Mouse (Mus musculus): ENCODE measurements around the gene Usp35. TPM values are rescaled to one million over a fixed set of nuclear protein-coding genes. Genes with fewer than 3 reads are reported as not detected.

Gene Usp35
- total and polyA plus RNA-seq, 2 experiments from 2014 or later = 0.30 to 5.6 TPM

DNA sequence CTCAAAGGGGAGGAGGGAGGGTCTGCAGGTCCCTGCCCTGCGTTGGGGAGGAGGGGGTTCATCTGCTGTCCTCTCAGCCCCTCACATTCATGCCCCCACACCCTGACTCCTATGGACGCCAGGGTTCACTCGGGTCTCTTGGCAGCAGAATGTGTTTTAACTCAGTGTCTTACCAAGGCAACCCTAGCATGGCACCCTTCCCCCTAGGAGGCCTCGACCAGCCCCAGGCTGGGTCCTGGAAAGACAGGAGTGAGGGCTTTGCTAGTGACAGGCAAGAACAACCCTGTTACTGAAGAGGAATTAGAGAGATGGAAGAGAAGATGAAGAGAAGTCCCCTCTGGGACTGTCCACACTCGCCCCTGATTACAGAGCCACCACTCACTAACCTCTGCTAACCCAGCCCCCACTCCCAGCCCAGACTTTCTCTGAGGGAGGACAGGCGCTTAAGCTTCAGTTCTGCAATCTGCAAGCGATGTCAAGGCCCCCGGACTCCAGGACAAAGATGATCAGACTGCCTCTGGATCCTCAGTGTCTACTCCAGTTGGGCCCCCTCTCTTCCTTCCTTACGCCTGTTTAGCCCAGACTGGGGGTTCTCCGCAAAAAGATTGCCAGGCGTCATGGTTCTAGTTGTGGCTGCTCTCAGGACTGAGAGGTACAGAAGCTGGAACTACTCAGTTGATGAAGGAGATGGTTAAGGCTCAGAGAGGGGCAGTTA, 732 bp downstream of the Usp35 start:
- Histone ChIP-seq H3K9ac (replicated peaks; ENCODE audit: low read depth, low read length) (0 out of 2 replicates have a peak overlapping the region, but pooled peaks have one; percentile 44), H3K27me3 (ENCODE audit: control insufficient read depth, insufficient read depth, low read length) (peaks cover 12% of the 10 kb centered on the region), H3K9me3 (replicated peaks; ENCODE audit: control insufficient read depth, low read length) (no peaks in the 10 kb centered on the region), H3K4me1 (ENCODE audit: control insufficient read depth, insufficient read depth) (peaks cover 11% of the 10 kb centered on the region), H3K27ac (ENCODE audit: low read depth) (no peak overlapping the region), H3K4me2 (ENCODE audit: low read depth, low read length) (peak overlapping the region; percentile 87), H3K36me3 (replicated peaks; ENCODE audit: control insufficient read depth, insufficient read depth, low read length) (no peaks in the 10 kb centered on the region), H3K4me3 (ENCODE audit: low read depth, low read length) (peak overlapping the region; percentile 64)
- WGBS = 50% methylated on average over 11 of the region's 11 CpGs
- DNase-seq (ENCODE audit: low spot score) (no peak), ATAC-seq (ENCODE audit: insufficient read depth, low read depth) (no peak)
- TF ChIP-seq CTCF (IDR thresholded peaks at IDR 0.05; ENCODE audit: low read depth) (no peak), EP300 (IDR thresholded peaks at IDR 0.05; ENCODE audit: low read depth) (no peak)

DNA sequence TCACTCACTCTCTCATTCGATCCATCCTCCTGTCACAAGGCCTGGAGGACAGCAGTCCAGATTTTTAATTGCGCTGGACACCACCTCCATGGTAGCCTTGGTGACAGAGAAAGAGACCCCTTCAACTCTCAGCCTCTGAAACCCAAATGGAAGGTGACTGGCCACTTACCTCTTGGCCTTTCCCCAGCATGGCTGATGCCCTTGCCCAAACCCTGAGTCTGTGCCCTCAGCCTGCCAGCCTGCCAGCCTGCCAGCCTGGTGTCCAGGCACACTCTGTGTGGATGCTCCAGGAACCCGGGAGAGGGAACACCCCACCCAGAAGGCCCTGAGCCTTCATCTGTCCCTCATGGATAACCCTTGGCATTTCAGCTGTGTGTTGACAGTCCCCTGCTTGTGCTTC, 2.1 kb downstream of the Usp35 start:
- Histone ChIP-seq H3K27me3 (ENCODE audit: control insufficient read depth, insufficient read depth, low read length) (peaks cover 26% of the 10 kb centered on the region), H3K9me3 (replicated peaks; ENCODE audit: control insufficient read depth, low read length) (no peaks in the 10 kb centered on the region), H3K4me3 (ENCODE audit: low read depth, low read length) (no peak overlapping the region), H3K9ac (replicated peaks; ENCODE audit: low read depth, low read length) (no peak overlapping the region), H3K36me3 (replicated peaks; ENCODE audit: control insufficient read depth, insufficient read depth, low read length) (no peaks in the 10 kb centered on the region), H3K4me2 (ENCODE audit: low read depth, low read length) (no peak overlapping the region), H3K27ac (ENCODE audit: low read depth) (no peak overlapping the region), H3K4me1 (ENCODE audit: control insufficient read depth, insufficient read depth) (peaks cover 11% of the 10 kb centered on the region)
- 80% methylated on average over 3 of the region's 3 CpGs for WGBS
- ATAC-seq (ENCODE audit: insufficient read depth, low read depth) = no peak
- TF ChIP-seq CTCF (IDR thresholded peaks at IDR 0.05; ENCODE audit: low read depth) (no peak), EP300 (IDR thresholded peaks at IDR 0.05; ENCODE audit: low read depth) (no peak)
- DNase-seq (ENCODE audit: low spot score) = no peak

DNA sequence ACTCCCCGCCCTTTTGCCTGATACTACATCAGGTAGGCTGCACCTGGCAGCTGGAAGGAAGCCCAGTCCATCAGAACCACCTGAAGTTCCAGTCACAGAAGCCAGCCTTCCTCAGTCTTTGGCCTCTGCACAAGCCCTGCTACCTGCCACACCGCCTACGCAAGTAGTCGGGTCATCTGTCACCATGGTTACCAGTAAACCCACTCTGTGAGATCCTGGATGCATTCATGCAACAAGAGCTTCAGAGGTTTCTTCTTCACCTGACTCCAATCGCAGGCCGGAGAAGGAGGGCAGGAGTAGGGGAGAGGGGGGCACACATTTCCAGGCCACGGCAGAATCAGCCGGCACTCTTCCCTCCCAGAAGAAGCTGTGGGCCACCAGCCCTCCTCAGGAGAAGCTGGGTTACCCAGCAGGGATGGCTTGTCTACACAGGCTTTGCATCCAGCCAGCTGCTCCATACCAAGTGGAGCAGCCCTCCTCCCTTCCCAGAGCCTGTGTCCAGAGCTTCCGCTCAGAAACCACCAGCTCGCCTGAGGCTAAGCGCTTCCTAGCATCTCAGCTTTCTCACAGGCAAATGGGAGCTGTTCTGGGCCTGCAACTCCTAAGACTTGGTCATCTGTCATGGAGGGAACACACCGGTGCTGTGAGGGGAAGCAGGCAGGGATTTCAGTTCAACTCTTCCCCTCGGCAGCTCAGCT, 2.8 kb downstream of the Usp35 start:
- WGBS = 85% methylated on average over 13 of the region's 13 CpGs
- H3K27ac ChIP-seq (ENCODE audit: low read depth) = no peak overlapping the region
- no peak overlapping the region for H3K4me3 ChIP-seq (ENCODE audit: low read depth, low read length)
- H3K36me3 ChIP-seq (replicated peaks; ENCODE audit: control insufficient read depth, insufficient read depth, low read length) = peaks cover under 1% of the 10 kb centered on the region; the same call in 1 of the 2 replicates
- no peak overlapping the region for H3K4me2 ChIP-seq (ENCODE audit: low read depth, low read length)
- DNase-seq (ENCODE audit: low spot score) (no peak), ATAC-seq (ENCODE audit: insufficient read depth, low read depth) (no peak)
- no peaks in the 10 kb centered on the region for H3K9me3 ChIP-seq (replicated peaks; ENCODE audit: control insufficient read depth, low read length)
- H3K4me1 ChIP-seq (ENCODE audit: control insufficient read depth, insufficient read depth) = peaks cover 11% of the 10 kb centered on the region
- no peak overlapping the region for H3K9ac ChIP-seq (replicated peaks; ENCODE audit: low read depth, low read length)
- peaks cover 32% of the 10 kb centered on the region for H3K27me3 ChIP-seq (ENCODE audit: control insufficient read depth, insufficient read depth, low read length)
- TF ChIP-seq EP300 (IDR thresholded peaks at IDR 0.05; ENCODE audit: low read depth) (no peak), CTCF (IDR thresholded peaks at IDR 0.05; ENCODE audit: low read depth) (no peak)

DNA sequence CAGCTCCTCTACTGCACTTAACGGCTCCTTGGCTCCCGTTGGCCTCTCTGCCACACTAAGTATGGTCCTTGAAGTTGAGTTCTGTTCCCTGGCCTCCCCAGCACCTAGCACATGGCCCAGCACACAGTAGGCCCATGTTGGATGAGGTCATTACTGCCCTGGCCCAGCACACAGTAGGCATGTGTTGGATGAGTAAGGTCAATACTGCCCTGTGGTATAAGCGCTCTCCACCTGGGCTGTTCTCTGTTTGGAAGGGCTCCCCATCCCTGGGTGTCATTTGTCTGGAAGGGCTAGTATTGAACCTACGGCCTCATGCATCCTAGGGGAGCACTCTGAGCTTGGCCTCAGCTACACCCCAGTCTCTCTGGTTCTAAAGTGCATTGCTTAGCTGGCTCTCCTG, 4.4 kb downstream of the Usp35 start:
- H3K4me1 ChIP-seq (ENCODE audit: control insufficient read depth, insufficient read depth) = no peaks in the 10 kb centered on the region
- TF ChIP-seq EP300 (IDR thresholded peaks at IDR 0.05; ENCODE audit: low read depth) = no peak
- peaks cover 34% of the 10 kb centered on the region for H3K27me3 ChIP-seq (ENCODE audit: control insufficient read depth, insufficient read depth, low read length)
- no peak overlapping the region for H3K4me2 ChIP-seq (ENCODE audit: low read depth, low read length)
- DNase-seq (ENCODE audit: low spot score) (no peak), ATAC-seq (ENCODE audit: insufficient read depth, low read depth) (no peak)
- no peak overlapping the region for H3K27ac ChIP-seq (ENCODE audit: low read depth)
- peaks cover 3% of the 10 kb centered on the region; the same call in 1 of the 2 replicates for H3K36me3 ChIP-seq (replicated peaks; ENCODE audit: control insufficient read depth, insufficient read depth, low read length)
- no peak overlapping the region for H3K4me3 ChIP-seq (ENCODE audit: low read depth, low read length)
- H3K9ac ChIP-seq (replicated peaks; ENCODE audit: low read depth, low read length) = no peak overlapping the region
- 91% methylated on average over 4 of the region's 4 CpGs for WGBS
- no peaks in the 10 kb centered on the region for H3K9me3 ChIP-seq (replicated peaks; ENCODE audit: control insufficient read depth, low read length)

DNA sequence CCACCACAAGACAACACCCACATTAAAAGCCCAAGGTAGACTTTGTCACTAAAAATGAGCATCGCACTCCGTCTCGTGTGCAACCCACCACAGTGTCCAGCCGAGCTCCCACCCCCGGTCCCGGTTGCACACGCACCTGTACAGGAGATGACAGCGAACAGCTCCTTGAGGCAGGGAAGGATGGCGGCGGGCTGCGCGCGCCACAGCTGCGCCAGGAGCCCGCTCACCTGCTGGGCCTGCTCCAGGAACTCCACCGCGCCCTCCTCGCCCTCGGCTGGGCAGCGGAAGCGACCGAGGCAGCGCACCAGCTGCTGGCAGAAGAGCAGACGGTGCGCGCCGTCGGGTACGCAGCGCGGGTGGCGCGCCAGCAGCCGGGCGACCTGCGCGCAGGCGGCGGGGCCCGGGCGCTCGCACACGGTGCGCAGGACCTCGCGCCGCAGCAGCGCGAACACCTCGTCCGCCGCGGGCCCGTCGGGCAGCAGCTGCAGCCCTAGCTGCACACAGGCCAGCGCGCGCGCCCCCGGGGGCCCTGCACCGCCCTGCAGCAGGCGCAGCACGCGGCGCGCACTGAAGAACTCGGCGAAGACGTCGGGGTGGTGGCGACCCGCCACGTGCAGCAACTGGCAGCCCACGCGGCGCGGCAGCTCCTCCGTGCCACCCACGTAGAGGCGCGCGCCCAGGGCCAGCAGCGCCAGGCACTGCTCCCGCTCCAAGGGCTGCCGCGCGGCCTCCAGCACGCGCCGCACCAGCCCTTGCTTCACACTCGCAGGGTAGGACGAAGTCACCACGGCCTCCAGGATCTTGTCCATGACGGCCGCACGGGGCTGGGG, 6.4 kb downstream of the Usp35 start:
- no peak overlapping the region for H3K27ac ChIP-seq (ENCODE audit: low read depth)
- H3K36me3 ChIP-seq (replicated peaks; ENCODE audit: control insufficient read depth, insufficient read depth, low read length) = peaks cover 3% of the 10 kb centered on the region; the same call in 1 of the 2 replicates
- H3K9ac ChIP-seq (replicated peaks; ENCODE audit: low read depth, low read length) = no peak overlapping the region
- WGBS = 13% methylated on average over 65 of the region's 96 CpGs
- peak overlapping the region; percentile 47 for H3K4me2 ChIP-seq (ENCODE audit: low read depth, low read length)
- DNase-seq (ENCODE audit: low spot score) (no peak), ATAC-seq (ENCODE audit: insufficient read depth, low read depth) (peak; percentile 39)
- no peak for TF ChIP-seq EP300 (IDR thresholded peaks at IDR 0.05; ENCODE audit: low read depth)
- TF ChIP-seq CTCF (IDR thresholded peaks at IDR 0.05; ENCODE audit: low read depth) = no peak
- H3K9me3 ChIP-seq (replicated peaks; ENCODE audit: control insufficient read depth, low read length) = no peaks in the 10 kb centered on the region
- no peaks in the 10 kb centered on the region for H3K4me1 ChIP-seq (ENCODE audit: control insufficient read depth, insufficient read depth)
- peaks cover 34% of the 10 kb centered on the region for H3K27me3 ChIP-seq (ENCODE audit: control insufficient read depth, insufficient read depth, low read length)
- H3K4me3 ChIP-seq (ENCODE audit: low read depth, low read length) = peak overlapping the region; percentile 31

Data from heart, postnatal 0 days (tissue).